Mouse (Mus musculus) heart, postnatal 4 days (tissue): ENCODE data around the gene Tlk1. TPM values are rescaled to one million over a fixed set of nuclear protein-coding genes. Genes with fewer than 3 reads are reported as not detected.
"Not testable (repeated sequence)": the region's sequence is repeated elsewhere in the genome, so short reads cannot be mapped to it uniquely, and the experiment has no call there.

Experiments used
- DNase-seq: peaks from one replicate; pipeline ENCODE4 v3.0.0; 2021
- total RNA-seq, 2 experiments: library from RNA; stranded (reverse); gene quantifications; 2 replicates each; pipeline ENCODE4 v1.2.3; 2021

Gene Tlk1
- total RNA-seq, 2 experiments from 2014 or later = 59.7 to 60.1 TPM

GRCm38 (mm10) chr2:70831709-70832350 is 6.3 kb upstream of the Tlk1 start:
- no peak for DNase-seq

GRCm38 (mm10) chr2:70830683-70831082 is 5.2 kb upstream of the Tlk1 start:
- no peak for DNase-seq

- DNase-seq = no peak
These were observed 4.5 kb upstream of the Tlk1 start for GRCm38 (mm10) chr2:70829946-70830610.

GRCm38 (mm10) chr2:70827780-70828179 is 2.3 kb upstream of the Tlk1 start:
- no peak for DNase-seq

- no peak for DNase-seq
These were observed 1.1 kb upstream of the Tlk1 start for GRCm38 (mm10) chr2:70826436-70827230.

- DNase-seq = peak; percentile 80
These were observed 624 bp downstream of the Tlk1 start for GRCm38 (mm10) chr2:70824838-70825370.

- no peak for DNase-seq
These were observed 1.4 kb downstream of the Tlk1 start for GRCm38 (mm10) chr2:70823926-70824800.

GRCm38 (mm10) chr2:70823434-70823833 is 2.1 kb downstream of the Tlk1 start:
- DNase-seq = no peak

- no peak for DNase-seq
These were observed 8.6 kb downstream of the Tlk1 start for GRCm38 (mm10) chr2:70816939-70817338.

- no peak for DNase-seq
These were observed 9.5 kb downstream of the Tlk1 start for GRCm38 (mm10) chr2:70816016-70816415.

GRCm38 (mm10) chr2:70813608-70814007 is 11.9 kb downstream of the Tlk1 start:
- DNase-seq = no peak

- DNase-seq = no peak
These were observed 14.1 kb downstream of the Tlk1 start for GRCm38 (mm10) chr2:70811476-70811875.

- DNase-seq = no peak
These were observed 15.6 kb downstream of the Tlk1 start for GRCm38 (mm10) chr2:70809921-70810320.

GRCm38 (mm10) chr2:70808681-70809080 is 16.8 kb downstream of the Tlk1 start:
- DNase-seq = no peak

GRCm38 (mm10) chr2:70807678-70808077 is 17.9 kb downstream of the Tlk1 start:
- not testable (repeated sequence) for DNase-seq

GRCm38 (mm10) chr2:70806020-70806419 is 19.5 kb downstream of the Tlk1 start:
- no peak for DNase-seq

GRCm38 (mm10) chr2:70803696-70804095 is 21.8 kb downstream of the Tlk1 start:
- DNase-seq = not testable (repeated sequence)

GRCm38 (mm10) chr2:70802658-70803057 is 22.9 kb downstream of the Tlk1 start:
- DNase-seq = no peak

- DNase-seq = no peak
These were observed 24.0 kb downstream of the Tlk1 start for GRCm38 (mm10) chr2:70801543-70801942.

- DNase-seq = no peak
These were observed 25.1 kb downstream of the Tlk1 start for GRCm38 (mm10) chr2:70800396-70800795.

GRCm38 (mm10) chr2:70793276-70793675 is 32.3 kb downstream of the Tlk1 start:
- no peak for DNase-seq

GRCm38 (mm10) chr2:70790246-70790645 is 35.3 kb downstream of the Tlk1 start:
- no peak for DNase-seq
